Mouse (Mus musculus) erythroid progenitor cell, adult 5-6 weeks (primary cell): ENCODE measurements around the gene Zmat5. TPM values are rescaled to one million over a fixed set of nuclear protein-coding genes. Genes with fewer than 3 reads are reported as not detected.
A peak's percentile ranks its signal among the peaks of the same experiment; 100 is the strongest.
"Not testable (repeated sequence)": the region's sequence is repeated elsewhere in the genome, so short reads cannot be mapped to it uniquely, and the experiment has no call there.

Experiments
- ATAC-seq: replicated peaks from 2 replicates; pipeline ENCODE4 v1.8.0; 2016; ENCODE audit warnings: moderate number of reproducible peaks, mild to moderate bottlenecking, moderate TSS enrichment, inconsistent platforms; ENCODE audit not compliant: poor library complexity, low FRiP score, severe bottlenecking
- total RNA-seq, 2 experiments: library from RNA; stranded (forward) in 1 of 2; stranded (reverse) in 1 of 2; fragments of 150-400 nt in 1 of 2; fragments of 186-747, 209-891 nt in 1 of 2; gene quantifications; 2 replicates each; pipeline versions ENCODE4 v1.2.3 to v1.2.4; 2015 to 2017; ENCODE audit warnings: low replicate concordance in 2 of 2

Gene Zmat5
- total RNA-seq, 2 experiments from 2014 or later: 5.4 TPM; not detected in 1

DNA sequence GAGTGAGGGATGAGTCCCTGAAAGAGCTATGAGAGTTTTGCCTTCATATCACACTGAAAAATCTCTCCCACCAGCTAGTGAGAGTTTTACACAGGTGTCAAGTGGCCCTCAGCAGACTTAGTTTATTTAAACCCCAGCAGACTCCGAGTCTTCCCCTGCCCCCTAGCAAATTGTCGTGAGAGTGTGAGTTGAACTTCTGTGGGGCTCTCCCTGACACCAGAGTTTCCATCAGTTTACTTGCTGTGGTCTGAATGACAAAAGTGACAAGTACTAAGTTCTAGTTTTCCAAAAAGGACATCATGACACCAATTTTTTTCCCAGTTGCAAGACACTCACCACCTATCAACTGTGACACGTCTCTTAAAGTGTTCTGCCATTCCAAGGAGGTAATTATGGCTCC, 16.6 kb upstream of the Zmat5 start:
- no peak for ATAC-seq

- ATAC-seq: no peak
These were observed 15.7 kb upstream of the Zmat5 start for GRCm38 (mm10) chr11:4688632-4689380.

DNA sequence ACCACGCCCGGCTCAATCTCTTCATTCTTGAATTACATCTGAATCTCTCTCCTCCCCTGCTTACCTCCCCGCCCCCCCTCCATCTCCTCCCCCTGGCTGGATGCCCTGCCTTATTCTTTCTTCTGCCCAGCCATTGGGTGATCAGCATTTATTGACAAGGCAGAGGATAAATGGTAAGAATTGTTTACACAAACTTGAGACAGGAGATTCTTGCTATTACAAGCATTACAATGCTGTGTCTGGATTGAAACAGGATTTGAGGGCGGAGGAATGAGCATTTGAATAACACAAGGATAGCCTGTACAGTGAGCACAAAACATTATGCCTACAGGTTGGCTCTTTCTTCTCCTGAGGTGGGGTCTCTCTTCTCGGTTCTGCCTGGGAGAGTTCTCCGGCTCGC, 14.1 kb upstream of the Zmat5 start:
- no peak for ATAC-seq

- no peak for ATAC-seq
These were observed 13.3 kb upstream of the Zmat5 start for GRCm38 (mm10) chr11:4691213-4691612.

DNA sequence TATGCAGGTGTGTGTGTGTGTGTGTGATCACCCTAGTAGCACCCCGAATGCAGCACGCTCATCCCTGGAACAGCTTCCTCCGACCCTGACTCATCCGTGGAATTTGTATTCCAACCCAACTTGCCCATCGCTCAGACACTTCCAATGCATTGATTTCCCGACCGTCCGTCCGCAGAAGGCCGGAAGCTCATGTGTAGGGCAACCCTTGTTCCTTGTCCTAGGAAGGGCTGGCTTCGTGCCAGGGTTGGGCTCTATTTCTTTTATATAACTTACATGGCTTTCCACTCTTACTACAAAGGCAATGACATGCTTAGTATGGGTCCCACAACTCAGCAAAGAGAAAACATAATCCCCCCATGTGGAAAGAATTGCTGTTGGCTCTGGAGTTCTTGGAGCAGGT, 12.3 kb upstream of the Zmat5 start:
- ATAC-seq: no peak

GRCm38 (mm10) chr11:4697043-4697983, 7.2 kb upstream of the Zmat5 start:
- ATAC-seq: 0 out of 2 replicates have a peak, but pooled peaks have one; percentile 18

- ATAC-seq: no peak
These were observed 3.8 kb upstream of the Zmat5 start for GRCm38 (mm10) chr11:4700726-4701125.

GRCm38 (mm10) chr11:4703688-4704071, 798 bp upstream of the Zmat5 start:
- ATAC-seq: peak; percentile 28

DNA sequence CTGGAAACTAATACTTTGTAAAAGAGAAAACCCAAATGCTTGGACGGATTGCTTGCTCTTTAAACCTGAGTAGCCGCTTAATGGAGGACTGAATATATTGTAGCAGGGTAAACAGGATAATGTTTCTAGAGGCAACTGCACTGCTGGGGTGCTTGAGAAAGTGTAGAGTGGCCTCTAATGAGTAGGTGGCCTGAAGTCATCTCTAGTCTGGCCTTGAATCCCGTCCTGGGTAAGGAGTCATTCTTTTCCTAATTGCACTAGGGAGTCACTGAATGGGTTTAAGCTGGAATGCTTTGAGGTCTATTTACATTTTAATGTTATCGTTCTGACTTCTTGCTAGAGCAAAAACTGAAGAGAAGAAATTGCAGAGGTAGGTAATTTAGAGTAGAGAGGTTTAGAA, 700 bp downstream of the Zmat5 start:
- no peak for ATAC-seq

DNA sequence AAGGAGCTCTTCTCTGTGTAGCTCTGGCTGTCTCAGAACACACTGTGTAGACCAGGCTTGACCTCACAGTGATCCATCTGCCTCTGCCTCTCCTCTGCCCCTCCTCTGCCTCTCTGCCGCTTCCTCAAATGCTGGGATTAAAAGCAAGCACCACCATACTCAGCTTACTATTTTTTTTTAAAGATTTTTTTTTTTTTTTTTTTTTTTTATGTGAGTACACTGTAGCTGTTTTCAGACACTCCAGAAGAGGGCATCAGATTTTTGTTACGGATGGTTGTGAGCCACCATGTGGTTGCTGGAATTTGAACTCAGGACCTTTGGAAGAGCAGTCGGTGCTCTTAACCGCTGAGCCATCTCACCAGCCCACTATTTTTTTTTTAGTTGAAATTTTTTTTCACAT, 5.7 kb downstream of the Zmat5 start:
- ATAC-seq: not testable (repeated sequence)

DNA sequence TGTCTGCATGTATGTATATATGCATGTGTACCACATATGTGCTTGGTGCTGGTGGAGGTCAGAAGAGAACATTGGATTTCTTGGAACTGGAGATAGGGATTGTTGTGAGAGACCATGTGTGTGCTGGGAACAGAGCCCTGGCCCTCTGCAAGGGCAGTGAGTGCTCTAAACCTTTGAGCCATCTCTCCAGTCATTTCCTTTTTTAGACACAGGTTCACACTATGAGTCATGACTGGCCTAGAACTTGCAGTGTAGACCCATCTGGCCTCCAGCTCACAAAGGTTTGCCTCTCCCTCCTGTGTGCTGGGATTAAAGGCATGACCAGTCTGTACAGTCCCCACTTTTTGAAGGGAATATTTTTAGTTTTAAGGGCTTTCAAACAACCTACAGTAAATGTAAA, 8.3 kb downstream of the Zmat5 start:
- no peak for ATAC-seq

GRCm38 (mm10) chr11:4714727-4715126, 10.2 kb downstream of the Zmat5 start:
- ATAC-seq: no peak

DNA sequence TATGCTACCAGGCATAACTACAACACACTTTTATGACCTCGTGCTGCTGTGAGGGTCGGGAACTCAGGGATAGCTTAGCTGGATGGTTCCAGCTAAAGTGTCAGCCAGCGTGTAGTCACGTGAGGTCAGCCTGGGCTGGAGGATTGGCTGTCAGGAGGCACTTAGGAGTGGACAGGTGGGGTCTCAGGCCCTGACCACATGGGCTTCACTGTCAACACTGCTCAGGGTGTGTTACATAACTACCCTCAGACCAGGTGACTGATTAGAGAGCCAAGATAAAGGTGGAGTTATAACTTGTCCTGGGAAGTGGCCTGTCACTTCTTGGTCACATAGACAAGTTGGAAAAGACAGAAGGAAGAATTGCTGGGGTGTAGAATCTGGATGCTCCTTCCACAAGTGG, 11.1 kb downstream of the Zmat5 start:
- no peak for ATAC-seq

- ATAC-seq: no peak
These were observed 12.2 kb downstream of the Zmat5 start for GRCm38 (mm10) chr11:4716530-4717236.

DNA sequence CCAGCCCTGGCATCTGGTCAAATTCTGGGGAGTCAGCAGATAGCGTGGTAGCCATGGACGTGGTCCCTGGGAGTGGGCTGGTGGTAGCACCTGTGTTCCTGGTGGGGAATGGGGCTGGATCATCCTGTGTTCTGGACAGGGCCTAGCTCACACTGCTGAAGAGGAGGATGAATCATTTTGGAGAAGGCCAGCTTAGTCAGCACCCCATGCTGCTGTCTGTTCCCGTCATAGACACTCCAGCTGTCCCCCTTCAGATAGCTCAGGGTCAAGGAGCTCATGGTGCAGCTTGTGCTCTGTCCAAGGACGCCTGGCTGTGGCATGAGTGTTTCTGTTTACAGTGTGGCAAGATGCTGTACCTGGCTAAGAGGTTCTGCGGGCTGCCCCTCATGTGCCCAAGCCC, 14.1 kb downstream of the Zmat5 start:
- no peak for ATAC-seq

- no peak for ATAC-seq
These were observed 15.5 kb downstream of the Zmat5 start for GRCm38 (mm10) chr11:4719961-4720360.

GRCm38 (mm10) chr11:4720393-4720792, 15.9 kb downstream of the Zmat5 start:
- no peak for ATAC-seq

GRCm38 (mm10) chr11:4720900-4721580, 16.6 kb downstream of the Zmat5 start:
- ATAC-seq: no peak

GRCm38 (mm10) chr11:4721728-4722127, 17.2 kb downstream of the Zmat5 start:
- no peak for ATAC-seq

- no peak for ATAC-seq
These were observed 25.1 kb downstream of the Zmat5 start for GRCm38 (mm10) chr11:4729603-4730002.
